Mouse (Mus musculus): Measurements from ENCODE around the gene Rbm33.

DNA sequence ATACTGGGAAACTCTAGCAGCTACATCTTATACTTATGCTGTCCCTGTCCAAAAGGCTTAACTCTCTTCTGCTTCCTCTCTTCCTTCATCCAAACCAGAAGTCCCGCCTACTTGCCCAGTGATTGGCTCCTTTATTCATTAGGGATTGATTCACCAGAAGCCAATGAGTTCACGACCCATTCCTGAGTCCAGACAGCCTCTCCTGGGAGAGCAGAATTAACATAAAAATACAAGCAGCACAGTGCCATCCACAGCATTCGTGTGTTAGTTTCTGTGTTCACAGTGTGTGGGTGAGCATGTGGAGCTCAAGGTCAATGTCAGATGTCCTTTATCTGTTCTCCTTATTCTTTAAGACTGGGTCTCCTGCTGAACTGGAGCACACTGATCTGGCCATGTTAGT is 136.6 kb downstream of the Rbm33 start:
- no peak for TF ChIP-seq CTCF (IDR thresholded peaks at IDR 0.05)
- no peak for TF ChIP-seq EP300 (IDR thresholded peaks at IDR 0.05)
